Mouse (Mus musculus) fat pad, adult 2 months (tissue): ENCODE results near the gene Tmem52.

Experiments
- DNase-seq: peaks from one replicate; pipeline ENCODE4 v3.0.0-alpha.2; 2011; ENCODE audit warnings: low read depth, low spot score; ENCODE audit errors: extremely low read depth

The Tmem52 gene

GRCm38 (mm10) chr4:155505671-155506295 lies 36.9 kb downstream of the Tmem52 start:
- no peak for DNase-seq

GRCm38 (mm10) chr4:155508614-155509013 lies 39.7 kb downstream of the Tmem52 start:
- no peak for DNase-seq

GRCm38 (mm10) chr4:155510981-155511380 lies 42.1 kb downstream of the Tmem52 start:
- peak; percentile 92 for DNase-seq

- no peak for DNase-seq
Measured at GRCm38 (mm10) chr4:155514810-155515209, 45.9 kb downstream of the Tmem52 start.

- no peak for DNase-seq
Measured at GRCm38 (mm10) chr4:155517948-155518517, 49.1 kb downstream of the Tmem52 start.
